Mouse (Mus musculus): ENCODE measurements around the gene Ehd3.

DNA sequence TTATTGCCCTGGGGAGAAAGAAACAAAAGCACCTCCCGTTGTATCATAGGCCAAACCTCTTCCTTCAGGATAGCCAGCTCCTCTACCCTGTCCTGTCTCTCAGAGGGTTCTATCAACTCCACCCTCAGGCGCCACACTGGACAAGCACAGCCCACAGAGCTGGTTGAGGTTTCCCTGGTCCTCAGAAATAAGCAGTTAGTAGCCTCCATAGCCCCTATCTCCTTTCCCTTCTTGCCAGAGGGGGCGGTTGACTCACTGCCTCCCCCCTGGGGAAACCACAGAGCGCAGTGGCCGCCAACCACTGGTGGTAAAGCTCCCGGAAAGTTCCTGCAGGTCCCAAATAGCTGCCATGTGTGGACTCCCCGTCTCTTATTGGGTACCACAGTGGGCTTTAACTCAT is 71.7 kb downstream of the Ehd3 start:
- TF ChIP-seq POLR2AphosphoS5 (IDR thresholded peaks at IDR 0.05; ENCODE audit: insufficient replicate concordance, low read depth, low read length), result no peak
- TF ChIP-seq GATA1 (IDR thresholded peaks at IDR 0.05; ENCODE audit: borderline replicate concordance, low read length), result no peak
- TF ChIP-seq CTCF (IDR thresholded peaks at IDR 0.05; ENCODE audit: low read depth, low read length), result no peak

Measured in G1E (cell line).